Mouse (Mus musculus) splenic B cell, adult 2 months (primary cell): ENCODE results near the gene Map3k14.

Experiments
- DNase-seq: peaks from one replicate; pipeline ENCODE4 v3.0.0-alpha.2; 2011; ENCODE audit warnings: low read depth, low spot score
- H3K27me3 ChIP-seq: 2 replicates; pipeline ENCODE4 v1.6.1; 2012; ENCODE audit warnings: mild to moderate bottlenecking, low read length, moderate library complexity, mixed read lengths; ENCODE audit not compliant: control insufficient read depth, poor library complexity, insufficient read depth, severe bottlenecking
- H3K36me3 ChIP-seq: 2 replicates; pipeline ENCODE4 v1.6.1; 2012; ENCODE audit warnings: mild to moderate bottlenecking, low read length, moderate library complexity, mixed read lengths; ENCODE audit not compliant: control insufficient read depth, poor library complexity, insufficient read depth, severe bottlenecking

Gene Map3k14

DNA sequence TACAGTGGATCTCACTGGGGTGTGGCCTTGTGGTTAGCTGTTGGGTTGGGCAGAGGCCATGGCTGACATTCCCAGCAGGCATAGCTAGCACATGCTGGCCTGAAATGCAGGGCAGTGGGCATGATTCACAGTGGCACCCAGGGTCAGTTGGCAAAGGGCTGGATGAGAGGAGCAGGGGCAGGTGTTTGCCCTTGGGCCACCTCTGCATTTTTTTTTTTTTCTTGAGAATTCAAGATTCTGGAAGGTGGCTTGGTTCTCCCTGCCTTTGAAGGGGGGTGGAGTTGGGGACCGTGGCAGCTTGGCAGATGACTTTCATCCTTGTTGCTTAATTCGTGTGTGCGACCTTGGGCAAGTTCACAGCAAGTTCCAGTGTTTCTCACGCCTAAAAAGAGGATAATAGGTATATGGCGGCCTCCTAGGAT is 92.8 kb downstream of the Map3k14 start:
- no peaks in the 10 kb centered on the region; the same call in 1 of the 2 replicates for H3K36me3 ChIP-seq
- no peaks in the 10 kb centered on the region for H3K27me3 ChIP-seq
- DNase-seq = no peak

DNA sequence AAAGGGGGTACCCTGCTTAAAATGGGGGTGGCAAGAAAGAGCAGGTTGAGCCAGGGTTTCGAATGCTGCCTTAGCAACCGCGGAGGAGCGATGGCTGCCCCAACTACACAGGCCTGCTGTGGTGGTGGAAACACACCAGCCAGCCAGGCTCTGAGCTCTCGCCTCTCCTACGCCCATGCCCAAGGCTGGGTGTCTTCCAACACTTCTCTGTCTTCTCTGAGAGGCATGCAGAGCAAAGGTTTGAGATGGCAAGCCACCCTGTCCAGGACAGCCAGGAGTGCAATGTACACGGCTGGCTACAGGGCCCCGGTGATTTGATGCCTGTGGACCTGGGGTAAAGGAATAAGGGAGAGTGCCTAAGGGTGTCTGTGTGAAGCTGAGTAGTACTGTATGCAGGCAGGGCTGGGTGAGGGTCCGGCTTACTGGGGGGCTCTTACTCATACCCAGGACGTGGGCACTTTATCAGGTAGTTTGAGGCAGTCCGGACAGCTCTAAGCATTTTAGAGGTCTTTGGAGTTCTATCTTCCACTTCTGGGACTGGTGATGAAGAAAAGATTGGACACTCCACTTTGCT is 93.4 kb downstream of the Map3k14 start:
- no peak for DNase-seq

DNA sequence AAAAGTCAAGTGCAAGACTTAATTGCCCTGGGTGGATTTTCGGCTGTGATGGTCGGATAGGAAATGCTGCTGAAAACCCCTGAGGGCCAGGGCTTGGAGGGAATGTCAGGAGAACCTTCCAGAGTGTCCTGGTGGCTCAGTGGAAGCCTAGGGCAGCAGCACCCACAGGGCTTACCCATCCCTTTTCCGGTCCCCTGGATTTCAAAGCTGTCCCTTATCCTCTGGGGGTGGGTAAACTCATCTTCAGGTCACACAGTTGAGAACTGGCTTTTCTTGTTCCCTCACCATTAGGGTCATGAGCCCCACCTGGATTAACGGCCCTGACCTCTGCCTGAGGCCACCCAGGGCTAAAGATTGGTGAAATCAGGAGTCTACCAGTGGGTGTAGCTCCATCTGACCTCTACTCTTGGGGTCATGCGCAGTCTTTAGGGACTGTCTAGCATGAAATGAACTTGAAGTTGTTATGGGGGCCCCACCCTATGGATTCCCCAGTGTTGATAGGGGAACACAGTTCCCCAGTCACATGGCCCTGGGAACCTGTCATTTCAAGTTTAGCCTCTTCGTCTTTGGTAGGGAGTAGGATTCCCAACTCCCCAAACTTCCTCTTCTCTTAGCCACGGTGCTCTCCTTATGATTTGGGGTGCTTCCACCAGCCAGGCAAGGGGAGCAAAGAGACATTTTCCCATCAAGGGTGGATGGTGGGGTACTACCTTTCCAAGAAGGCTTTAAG is 94.1 kb downstream of the Map3k14 start:
- Histone ChIP-seq H3K27me3 (no peaks in the 10 kb centered on the region), H3K36me3 (no peaks in the 10 kb centered on the region)
- DNase-seq = no peak

More for the DNA sequence above, 93.4 kb downstream of the Map3k14 start:
- H3K36me3 ChIP-seq = no peaks in the 10 kb centered on the region
- no peaks in the 10 kb centered on the region for H3K27me3 ChIP-seq

DNA sequence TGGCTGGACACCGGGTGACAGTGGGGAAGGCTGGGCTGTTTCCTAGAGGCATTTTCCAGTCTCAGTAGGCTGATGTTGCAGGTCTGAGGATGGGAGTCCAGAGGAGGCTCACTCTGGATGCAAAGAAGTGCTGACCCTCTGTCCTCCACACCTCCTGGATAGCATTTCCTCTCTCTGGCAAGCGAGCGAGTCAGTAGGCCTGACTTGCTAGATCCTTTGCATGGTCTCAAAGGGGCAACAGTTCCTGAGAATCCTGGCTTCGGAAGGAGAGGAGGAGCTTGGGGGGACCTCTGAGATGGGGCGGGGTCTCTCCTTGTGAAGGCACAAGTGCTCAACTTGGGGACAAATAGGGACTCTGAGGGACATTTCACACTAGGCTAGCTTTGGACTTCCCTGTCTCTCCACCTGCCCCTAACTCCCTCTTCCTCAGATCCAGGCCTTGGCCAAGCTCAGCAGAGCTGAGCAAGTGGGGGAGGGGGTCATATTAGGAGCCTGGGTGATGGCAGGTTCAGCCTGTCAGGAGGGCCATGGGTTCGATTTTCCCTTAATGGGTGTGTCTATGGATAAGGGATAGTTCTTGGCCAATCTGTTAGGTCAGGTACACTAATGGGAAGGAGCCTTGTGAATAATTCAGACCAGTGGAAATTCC is 94.8 kb downstream of the Map3k14 start:
- no peak for DNase-seq
- no peaks in the 10 kb centered on the region for H3K36me3 ChIP-seq
- H3K27me3 ChIP-seq = no peaks in the 10 kb centered on the region

DNA sequence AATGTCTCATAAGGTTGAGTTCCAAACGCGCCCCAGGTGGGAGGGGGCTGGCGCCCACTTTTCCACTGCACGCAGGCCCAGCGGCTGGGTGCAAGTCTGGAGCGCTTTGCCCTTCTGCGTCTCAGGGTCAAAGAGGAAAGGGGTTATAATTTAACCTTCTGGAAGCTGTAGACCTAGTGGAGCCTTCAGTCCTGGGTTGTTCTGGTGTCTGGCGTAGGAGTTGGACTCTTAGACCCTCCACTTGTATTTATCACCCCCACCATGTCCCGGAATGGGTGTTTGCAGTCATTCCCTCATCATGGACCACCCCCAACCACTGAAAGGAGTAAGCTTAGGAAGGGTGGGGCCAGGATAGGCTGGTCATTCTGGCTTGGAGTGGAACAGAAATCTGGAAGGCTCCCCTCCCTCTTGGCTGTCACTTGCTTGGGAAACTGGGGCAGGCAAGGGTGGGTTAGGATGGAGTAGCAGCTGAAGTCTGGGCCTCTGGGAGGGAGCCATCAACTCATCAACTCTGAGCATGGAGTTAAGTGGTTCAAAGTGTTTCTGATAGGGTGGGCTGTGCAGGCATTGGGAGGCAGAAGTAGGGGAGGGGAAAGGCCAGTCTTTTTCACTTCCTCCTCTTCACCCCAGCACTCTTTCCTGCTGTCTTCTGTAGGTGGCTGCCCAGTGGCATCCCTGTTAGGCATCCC is 95.4 kb downstream of the Map3k14 start:
- DNase-seq = peak; percentile 57
- H3K27me3 ChIP-seq = no peaks in the 10 kb centered on the region
- H3K36me3 ChIP-seq = no peaks in the 10 kb centered on the region

DNA sequence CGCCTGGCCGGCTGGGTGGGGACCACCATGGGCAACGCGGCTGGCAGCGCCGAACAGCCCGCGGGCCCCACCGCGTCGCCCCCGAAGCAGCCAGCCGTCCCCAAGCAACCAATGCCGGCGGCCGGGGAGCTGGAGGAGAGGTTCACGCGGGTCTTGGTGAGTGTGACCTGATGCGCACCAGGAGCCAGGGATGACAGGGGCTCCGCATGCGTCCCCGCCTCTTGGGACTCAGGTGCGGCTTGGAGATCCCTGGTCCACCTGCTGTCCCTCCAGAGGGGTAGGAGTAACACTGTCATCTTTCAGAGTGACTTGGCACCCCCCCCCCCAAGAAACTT is 96.0 kb downstream of the Map3k14 start:
- Histone ChIP-seq H3K36me3 (no peaks in the 10 kb centered on the region), H3K27me3 (no peaks in the 10 kb centered on the region)
- no peak for DNase-seq

DNA sequence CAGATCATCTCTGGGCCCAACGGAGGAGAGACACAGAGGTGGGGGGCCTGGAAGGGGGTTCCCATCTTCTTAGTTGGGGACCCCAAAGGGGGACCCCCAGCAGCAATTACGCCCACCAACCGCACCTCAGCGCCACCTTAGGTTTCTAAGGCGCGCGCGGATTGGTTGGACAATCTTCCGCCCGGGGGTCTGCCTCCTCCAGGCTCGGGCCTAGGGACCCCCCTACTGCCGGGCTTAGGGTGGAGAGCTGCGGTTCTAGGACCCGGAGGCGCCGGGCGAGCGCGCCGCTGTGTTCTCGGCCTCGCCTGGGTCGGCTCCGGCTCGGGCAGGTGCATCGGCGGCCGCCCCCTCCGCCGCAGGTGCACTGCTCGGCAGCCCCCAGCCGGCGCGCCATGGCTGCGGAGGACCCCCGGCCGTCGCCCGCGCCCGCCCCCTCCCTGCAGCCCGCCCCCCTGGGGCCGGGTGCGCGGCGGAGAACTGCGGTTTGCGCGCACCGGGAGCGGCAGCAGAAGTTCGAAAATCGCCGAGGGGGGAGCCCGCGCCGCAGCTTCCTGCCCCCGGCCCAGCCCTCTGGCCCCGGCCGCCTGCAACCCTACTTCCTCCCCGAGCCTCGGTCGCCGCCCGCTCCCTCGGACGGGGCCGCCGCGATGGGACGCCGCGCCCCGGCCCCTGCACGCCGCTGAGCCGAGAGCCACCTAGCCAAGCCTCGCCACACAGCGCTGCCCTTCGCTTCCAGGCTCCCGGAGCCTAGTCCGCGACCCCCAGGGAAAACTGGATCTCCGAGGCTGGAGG is 96.6 kb downstream of the Map3k14 start, which contains the start of gene Fmnl1:
Fmnl1 (plus strand) TSS at position 614 of the 792 bp plus-strand sequence.
- Histone ChIP-seq H3K36me3 (no peaks in the 10 kb centered on the region), H3K27me3 (no peaks in the 10 kb centered on the region)
- DNase-seq = peak; percentile 73

DNA sequence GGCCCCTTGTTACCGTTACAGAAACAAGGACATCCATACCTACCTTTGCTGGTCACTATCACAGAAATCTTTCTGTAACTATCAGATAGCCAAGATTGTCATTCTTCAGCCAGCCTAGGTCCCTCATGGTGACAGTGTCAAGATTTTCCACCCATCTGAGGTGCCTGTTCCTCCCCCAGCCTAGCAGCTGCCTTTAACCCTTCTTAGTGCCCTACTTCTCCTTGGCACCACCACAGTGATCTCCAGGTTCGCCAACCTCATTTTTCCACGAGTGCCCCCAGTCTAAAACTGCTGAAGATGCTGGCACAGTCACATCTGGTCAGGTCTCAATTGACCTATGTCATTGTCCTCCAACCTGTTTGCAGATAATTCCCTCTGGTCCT is 97.2 kb downstream of the Map3k14 start:
- peak; percentile 44 for DNase-seq
- Histone ChIP-seq H3K27me3 (no peaks in the 10 kb centered on the region), H3K36me3 (no peaks in the 10 kb centered on the region)
